7 mouse cellular contexts compared by ENCODE assay signal in the genomic region with DNA sequence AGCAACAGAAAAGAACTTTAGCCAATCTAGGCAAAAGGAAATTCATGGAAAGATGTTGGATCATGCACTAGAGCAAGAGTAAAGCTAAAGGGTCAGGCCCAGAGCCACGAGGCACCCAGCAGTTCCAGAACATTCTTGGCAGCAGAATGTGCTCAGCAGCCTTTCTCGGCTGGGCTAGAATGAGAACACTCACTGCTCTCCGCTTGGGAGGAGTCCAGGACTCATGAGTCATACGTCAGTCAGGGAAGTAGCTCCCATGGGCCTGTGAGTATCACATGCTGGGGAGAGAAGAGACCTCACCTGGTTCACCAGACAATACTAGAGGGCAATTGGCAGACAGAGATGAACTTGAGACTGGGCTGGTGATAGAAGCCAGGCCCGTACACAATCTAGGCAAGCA. TPM values are rescaled to one million over a fixed set of nuclear protein-coding genes. Genes with fewer than 3 reads are reported as not detected.
DNase-seq lines count a peak whose midpoint lies in the region; ATAC-seq and TF ChIP-seq lines count a peak whose summit lies in the region.

No protein-coding gene starts in this region.

- H3K9me3 ChIP-seq in midbrain, embryonic 14.5 days (ENCODE audit: control insufficient read depth, low read length), result no peaks in the 10 kb centered on the region

- H3K36me3 ChIP-seq in thymus, adult 2 months (ENCODE audit: control insufficient read depth, insufficient read depth, low read length), result no peaks in the 10 kb centered on the region
- no peaks in the 10 kb centered on the region for H3K36me3 ChIP-seq in midbrain, embryonic 14.5 days (ENCODE audit: control insufficient read depth, insufficient read depth, low read length)

- H3K4me3 ChIP-seq in cerebellum, adult 2 months (replicated peaks; ENCODE audit: insufficient read depth, low read depth, low read length), result no peak overlapping the region
- no peak overlapping the region for H3K4me3 ChIP-seq in thymus, adult 2 months (ENCODE audit: control insufficient read depth, insufficient read depth, low read length)
- no peak overlapping the region for H3K4me3 ChIP-seq in midbrain, embryonic 14.5 days (replicated peaks; ENCODE audit: low read depth, low read length)

- H3K27ac ChIP-seq in cerebellum, adult 2 months (ENCODE audit: insufficient read depth, low read length), result no peak overlapping the region
- no peak overlapping the region for H3K27ac ChIP-seq in thymus, adult 2 months (ENCODE audit: control insufficient read depth, insufficient read depth, low read length)
- H3K27ac ChIP-seq in midbrain, embryonic 14.5 days (replicated peaks; ENCODE audit: low read depth, low read length), result no peak overlapping the region

- H3K9ac ChIP-seq in midbrain, embryonic 14.5 days (replicated peaks; ENCODE audit: low read length), result no peak overlapping the region

- no peak for TF ChIP-seq POLR2A in cerebellum, adult 2 months (IDR thresholded peaks at IDR 0.05; ENCODE audit: borderline replicate concordance, insufficient read depth, low read length)
- no peak for TF ChIP-seq POLR2A in thymus, adult 2 months (IDR thresholded peaks at IDR 0.05; ENCODE audit: control insufficient read depth, extremely low read depth, insufficient read depth, low read length, poor library complexity)

- peak; percentile 67 to 68 for DNase-seq in adrenal gland, adult 18-20 months (ENCODE audit: low spot score in 2 of 2)
- DNase-seq in cerebellum, adult 2 months, result peak; percentile 35 to 71
- DNase-seq in heart, adult 9 months (ENCODE audit: low spot score in 2 of 2), result peak; percentile 89 to 91
- peak; percentile 80 for DNase-seq in layer of hippocampus, adult 9-11 months
- peak; percentile 72 for DNase-seq in ovary, adult 18-20 months (ENCODE audit: low spot score)
- no peak for DNase-seq in thymus, adult 2 months
- DNase-seq in midbrain, embryonic 14.5 days, result no peak

- TF ChIP-seq CTCF in cerebellum, adult 2 months (IDR thresholded peaks at IDR 0.05; ENCODE audit: borderline replicate concordance, insufficient read depth, low read depth, low read length), result no peak
- no peak for TF ChIP-seq CTCF in thymus, adult 2 months (IDR thresholded peaks at IDR 0.05; ENCODE audit: borderline replicate concordance, control insufficient read depth, extremely low read depth, insufficient read depth, low read length, poor library complexity)

- ATAC-seq in midbrain, embryonic 14.5 days (ENCODE audit: low FRiP score, low TSS enrichment), result no peak

- H3K27me3 ChIP-seq in cerebellum, adult 2 months (ENCODE audit: control insufficient read depth, insufficient read depth, low read length), result no peaks in the 10 kb centered on the region
- no peaks in the 10 kb centered on the region for H3K27me3 ChIP-seq in thymus, adult 2 months (ENCODE audit: control insufficient read depth, insufficient read depth, low read length)
- H3K27me3 ChIP-seq in midbrain, embryonic 14.5 days (ENCODE audit: control insufficient read depth, insufficient read depth, low read length), result no peaks in the 10 kb centered on the region; the same call in 1 of the 2 replicates

- 18% methylated on average over 5 of the region's 5 CpGs for WGBS in cerebellum, adult 2 months
- WGBS in thymus, adult 2 months, result 85% methylated on average over 5 of the region's 5 CpGs
- WGBS in midbrain, embryonic 14.5 days, result 79% methylated on average over 5 of the region's 5 CpGs

- no peaks in the 10 kb centered on the region; the same call in none of the 2 replicates for H3K4me1 ChIP-seq in cerebellum, adult 2 months (ENCODE audit: control insufficient read depth, insufficient read depth, low read length)
- no peaks in the 10 kb centered on the region for H3K4me1 ChIP-seq in thymus, adult 2 months (replicated peaks; ENCODE audit: control insufficient read depth, insufficient read depth, low read length)
- peaks cover 10% of the 10 kb centered on the region; the same call in 1 of the 2 replicates for H3K4me1 ChIP-seq in midbrain, embryonic 14.5 days (ENCODE audit: control insufficient read depth, insufficient read depth, low read length)

- no peak overlapping the region for H3K4me2 ChIP-seq in midbrain, embryonic 14.5 days (ENCODE audit: low read length)

RNA-seq across cellular contexts. Expression of gene Rybp, which starts 39.8 kb away (rescaled TPM):
- total RNA-seq in adrenal gland, adult 18-20 months (2021), result 10 to 100 TPM; 26.1 to 31.3 TPM
- polyA plus RNA-seq in cerebellum, adult 2 months (2012; rRNA removed), result 30.0 and 31.7 TPM in 2 replicates
- 28.6 and 31.9 TPM in 2 replicates for polyA plus RNA-seq in thymus, adult 2 months (2012; rRNA removed)
- polyA plus RNA-seq in midbrain, embryonic 14.5 days (2014; fragmentation: Nextera tagmentation; extraction: Ambion mirVana), result 17.6 and 22.9 TPM in 2 replicates

Comparison
In these comparisons a context has a peak if more than half of its experiments do, and no peak if none do; other contexts are left out.
1. DNase-seq: peak in adrenal gland, adult 18-20 months (2 of 2), cerebellum, adult 2 months (2 of 2), heart, adult 9 months (2 of 2), layer of hippocampus, adult 9-11 months (single experiment) and ovary, adult 18-20 months (single experiment); none in thymus, adult 2 months (single experiment) and midbrain, embryonic 14.5 days (single experiment).